Mouse (Mus musculus): ENCODE measurements at regions not wholly inside any gene's neighbourhood (a gene's known extent, or its start where the extent isn't known, plus 50 kb on each side); places are given as distances from the start of the nearest gene placed in this dataset.
"Not testable (repeated sequence)": the region's sequence is repeated elsewhere in the genome, so short reads cannot be mapped to it uniquely, and the experiment has no call there.

GRCm38 (mm10) chr3:18524011-18524410 lies 575.8 kb downstream of the Cypt12 start:
- DNase-seq: no peak

- DNase-seq: no peak
These were observed 609.0 kb downstream of the Cypt12 start for GRCm38 (mm10) chr3:18557201-18557600.

GRCm38 (mm10) chr3:18560282-18560785 lies 612.1 kb downstream of the Cypt12 start:
- DNase-seq: no peak

- not testable (repeated sequence) for DNase-seq
These were observed 632.9 kb downstream of the Cypt12 start for GRCm38 (mm10) chr3:18580911-18581626.

GRCm38 (mm10) chr3:18620608-18621007 lies 672.4 kb downstream of the Cypt12 start:
- DNase-seq: no peak

- peak; percentile 28 to 39 for DNase-seq
These were observed 675.7 kb downstream of the Cypt12 start for GRCm38 (mm10) chr3:18623831-18624304.

GRCm38 (mm10) chr3:18624381-18625145 lies 676.4 kb downstream of the Cypt12 start:
- peak in 1 of 2 experiments; percentile 18 for DNase-seq

GRCm38 (mm10) chr3:18625395-18626328 lies 677.5 kb downstream of the Cypt12 start:
- DNase-seq: peak; percentile 75 to 79

- peak in 1 of 2 experiments; percentile 13 for DNase-seq
These were observed 678.2 kb downstream of the Cypt12 start for GRCm38 (mm10) chr3:18626375-18626774.

GRCm38 (mm10) chr3:18626820-18627219 lies 678.6 kb downstream of the Cypt12 start:
- DNase-seq: no peak

GRCm38 (mm10) chr3:18629233-18629632 lies 681.0 kb downstream of the Cypt12 start:
- no peak for DNase-seq

GRCm38 (mm10) chr3:18631601-18632000 lies 683.4 kb downstream of the Cypt12 start:
- no peak for DNase-seq

GRCm38 (mm10) chr3:18634855-18635254 lies 686.6 kb downstream of the Cypt12 start:
- no peak for DNase-seq

GRCm38 (mm10) chr3:18637553-18637952 lies 689.3 kb downstream of the Cypt12 start:
- DNase-seq: no peak

GRCm38 (mm10) chr3:18640286-18640685 lies 692.1 kb downstream of the Cypt12 start:
- no peak for DNase-seq

- DNase-seq: no peak
These were observed 693.5 kb downstream of the Cypt12 start for GRCm38 (mm10) chr3:18641688-18642087.

- no peak for DNase-seq
These were observed 695.3 kb downstream of the Cypt12 start for GRCm38 (mm10) chr3:18643408-18644035.

- no peak for DNase-seq
These were observed 697.3 kb downstream of the Cypt12 start for GRCm38 (mm10) chr3:18645481-18645880.

GRCm38 (mm10) chr3:18645927-18646326 lies 697.7 kb downstream of the Cypt12 start:
- peak; percentile 21 to 28 for DNase-seq

- no peak for DNase-seq
These were observed 705.3 kb downstream of the Cypt12 start for GRCm38 (mm10) chr3:18653557-18653956.

GRCm38 (mm10) chr3:18665738-18666137 lies 717.5 kb downstream of the Cypt12 start:
- DNase-seq: no peak

GRCm38 (mm10) chr3:18667726-18668125 lies 719.5 kb downstream of the Cypt12 start:
- DNase-seq: no peak

All from cerebellum, adult 18-20 months (tissue).